Mouse (Mus musculus): ENCODE measurements around the gene Prdx6b. TPM values are rescaled to one million over a fixed set of nuclear protein-coding genes. Genes with fewer than 3 reads are reported as not detected.

Prdx6b gene
- total RNA-seq, 2 experiments from 2014 or later, result not detected

- intact Hi-C loops (cut with DNase I), result no loop called here
- peak; percentile 93 to 96 for DNase-seq (ENCODE audit: low spot score in 2 of 2)
These were observed 23.2 kb downstream of the Prdx6b start, which contains the start of gene Dnajc10 for GRCm38 (mm10) chr2:80315242-80316161. Dnajc10 (plus strand) TSS chr2:80315466.

DNA sequence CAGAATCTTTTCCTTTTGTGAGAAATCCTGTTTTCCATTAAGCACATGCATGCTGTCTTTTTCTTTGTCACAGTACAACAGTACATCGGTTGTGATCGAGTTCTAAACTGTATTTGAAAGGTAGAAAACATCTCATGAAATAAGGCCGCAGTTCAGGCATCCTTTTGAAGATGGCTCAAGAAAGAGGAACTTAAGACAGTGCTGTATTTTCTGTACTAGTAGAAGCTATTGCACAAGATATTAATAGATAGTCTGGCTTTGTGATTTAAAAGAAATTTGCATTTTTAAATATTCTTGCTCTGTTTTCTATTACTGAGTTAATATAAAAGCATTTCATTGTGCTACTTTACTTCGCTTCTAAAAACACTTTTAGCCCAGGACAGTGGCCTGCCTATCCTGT is 30.6 kb downstream of the Prdx6b start:
- intact Hi-C loops (cut with DNase I), result no loop called here
- no peak for DNase-seq (ENCODE audit: low spot score in 2 of 2)

- DNase-seq (ENCODE audit: low spot score in 2 of 2), result no peak
These were observed 33.5 kb downstream of the Prdx6b start for GRCm38 (mm10) chr2:80325779-80326178.

DNA sequence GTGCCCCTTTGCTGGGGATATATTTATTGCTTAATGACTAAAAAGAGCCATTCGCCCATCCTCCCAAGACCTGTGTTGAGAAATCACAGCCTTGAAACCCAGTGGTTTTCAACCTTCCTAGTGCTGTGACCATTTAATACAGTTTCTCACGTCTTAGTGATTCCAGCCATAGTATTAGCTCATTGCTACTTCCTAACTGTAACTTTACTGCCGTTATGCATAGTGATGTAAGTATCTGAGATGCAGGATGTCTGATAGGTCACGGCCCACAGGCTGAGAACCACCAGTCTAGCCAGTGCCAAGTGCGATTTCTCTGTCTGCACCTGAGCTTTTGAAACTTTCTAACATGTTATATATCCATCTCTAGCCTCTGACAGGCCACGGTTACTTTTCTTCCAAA is 35.0 kb downstream of the Prdx6b start:
- no peak for DNase-seq (ENCODE audit: low spot score in 2 of 2)
- intact Hi-C loops (cut with DNase I), result no loop called here

More at GRCm38 (mm10) chr2:80325779-80326178, 33.5 kb downstream of the Prdx6b start:
- intact Hi-C loops (cut with DNase I), result no loop called here

DNA sequence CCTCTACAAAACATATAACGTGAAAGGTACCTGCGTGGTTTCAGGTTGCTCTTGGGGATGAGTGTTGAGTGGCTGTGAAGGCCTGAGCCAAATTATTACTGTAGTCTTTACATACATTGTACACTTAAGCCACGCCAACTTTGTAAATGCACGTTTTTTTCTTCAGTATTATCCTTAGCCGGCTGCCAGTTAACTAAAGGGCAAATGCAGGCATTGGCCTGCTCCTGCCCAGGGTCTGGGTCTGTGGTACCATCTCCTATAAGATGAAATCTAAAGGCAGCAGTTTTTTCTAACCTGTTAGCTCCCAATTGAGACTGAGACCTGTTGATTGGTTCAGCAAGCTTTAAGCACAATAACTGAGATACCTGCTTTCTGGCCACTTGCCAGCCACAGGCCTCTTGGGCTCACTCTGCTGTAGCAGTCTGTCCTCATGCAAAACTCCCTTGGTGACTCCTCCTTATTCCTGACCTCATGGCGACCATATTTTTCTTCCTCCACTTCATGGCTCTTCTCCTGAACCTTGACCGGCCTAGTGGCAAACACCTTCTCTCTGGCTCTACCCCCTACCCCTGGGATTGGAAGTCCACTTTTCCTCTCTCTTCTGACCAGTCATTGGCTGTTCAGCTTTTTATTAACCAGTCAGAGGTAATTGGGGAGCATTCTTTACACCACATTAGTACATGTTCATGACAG is 36.8 kb downstream of the Prdx6b start:
- no peak for DNase-seq (ENCODE audit: low spot score in 2 of 2)
- intact Hi-C loops (cut with DNase I), result no loop called here

DNA sequence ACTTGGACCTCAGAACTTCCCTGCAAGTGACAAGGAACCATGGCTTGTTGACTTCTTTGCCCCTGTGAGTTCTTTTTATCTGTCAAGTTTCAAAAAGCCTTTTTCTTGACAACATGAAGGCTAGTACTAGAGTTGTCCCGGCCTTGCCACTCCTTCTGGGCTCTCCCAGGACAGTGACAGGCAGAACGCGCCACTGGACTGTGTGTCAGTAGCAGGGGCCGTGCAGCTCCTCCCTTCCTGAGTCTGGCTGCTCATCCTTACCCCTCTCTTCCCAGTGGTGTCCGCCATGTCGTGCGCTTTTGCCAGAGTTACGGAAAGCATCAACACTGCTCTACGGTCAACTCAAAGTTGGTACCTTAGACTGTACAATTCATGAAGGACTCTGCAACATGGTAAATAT is 48.3 kb downstream of the Prdx6b start:
- no peak for DNase-seq (ENCODE audit: low spot score in 2 of 2)
- intact Hi-C loops (cut with DNase I), result no loop called here

Other genes with a start within 250 kb of the Prdx6b start
- gene Pde1a, start 163.0 kb upstream of the Prdx6b start, total RNA-seq (2021), result 100 to 1,000 TPM; 125 to 135 TPM
- 10 to 100 TPM; 66.4 to 66.9 TPM for gene Dnajc10, start 23.0 kb downstream of the Prdx6b start, total RNA-seq (2021)
- gene Frzb, start 155.2 kb downstream of the Prdx6b start, total RNA-seq (2021), result 10 to 100 TPM; 27.7 to 31.1 TPM